Mouse (Mus musculus): ENCODE results near the gene Adamtsl4.

DNA sequence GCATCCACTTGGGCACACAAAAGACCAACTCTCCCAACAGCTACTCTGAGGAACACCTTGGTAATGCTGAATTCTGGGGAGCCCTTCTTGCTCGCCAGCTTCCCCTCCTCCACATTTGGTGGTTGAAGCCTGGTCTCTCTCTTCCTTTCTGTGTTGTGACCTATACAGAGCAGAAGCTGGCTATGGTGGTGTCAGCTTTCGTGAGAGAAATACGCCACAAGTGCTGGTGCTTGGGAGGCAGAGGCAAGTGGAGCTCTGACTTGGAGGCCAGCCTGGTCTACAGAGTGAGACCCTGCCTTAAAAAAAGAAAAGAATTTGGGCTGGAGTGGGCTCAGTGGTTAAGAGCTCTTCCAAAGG is 18.4 kb downstream of the Adamtsl4 start:
- TF ChIP-seq CTCF (IDR thresholded peaks at IDR 0.05; ENCODE audit: borderline replicate concordance, control insufficient read depth, extremely low read depth, insufficient read depth, low read length, poor library complexity) (no peak), POLR2A (IDR thresholded peaks at IDR 0.05; ENCODE audit: control insufficient read depth, extremely low read depth, insufficient read depth, low read length, poor library complexity) (no peak)

All from thymus, adult 2 months (tissue).